Mouse (Mus musculus) bone marrow, adult 2 months (tissue): ENCODE measurements around the gene Fdxacb1.

Experiments used
- CTCF ChIP-seq: fragments of 200-500 bp; IDR thresholded peaks from 2 replicates; pipeline ENCODE4 v1.5.1; 2011; ENCODE audit warnings: low read length, control low read depth; ENCODE audit not compliant: control insufficient read depth, insufficient read depth
- POLR2A ChIP-seq: fragments of 200-500 bp; IDR thresholded peaks from 2 replicates; pipeline ENCODE4 v1.6.1; 2011; ENCODE audit warnings: low read depth, mild to moderate bottlenecking, control low read depth, low read length, borderline replicate concordance; ENCODE audit not compliant: control insufficient read depth

GRCm38 (mm10) chr9:50822216-50822615 is 54.2 kb downstream of the Fdxacb1 start:
- TF ChIP-seq CTCF (no peak), POLR2A (no peak)
